Mouse (Mus musculus) ES-E14 (cell line): ENCODE measurements around the gene Nrarp.

Experiments used
- CHD2 ChIP-seq: IDR thresholded peaks from 2 replicates; pipeline ENCODE4 v1.6.1; 2014; ENCODE audit warnings: mild to moderate bottlenecking, low read depth, low read length, inconsistent platforms
- HCFC1 ChIP-seq: IDR thresholded peaks from 2 replicates; pipeline ENCODE4 v1.6.1; 2012; ENCODE audit warnings: low read length, inconsistent platforms, borderline replicate concordance; ENCODE audit not compliant: insufficient read depth
- MAFK ChIP-seq: IDR thresholded peaks from 2 replicates; pipeline ENCODE4 v1.6.1; 2014; ENCODE audit warnings: mild to moderate bottlenecking, low read depth, low read length, inconsistent platforms; ENCODE audit not compliant: insufficient read depth
- ZC3H11A ChIP-seq: IDR thresholded peaks from 2 replicates; pipeline ENCODE4 v1.6.1; 2012; ENCODE audit warnings: low read depth, mild to moderate bottlenecking, inconsistent platforms, low read length, borderline replicate concordance
- ZNF384 ChIP-seq: IDR thresholded peaks from 2 replicates; pipeline ENCODE4 v1.6.1; 2012; ENCODE audit warnings: low read depth, low read length, inconsistent platforms

DNA sequence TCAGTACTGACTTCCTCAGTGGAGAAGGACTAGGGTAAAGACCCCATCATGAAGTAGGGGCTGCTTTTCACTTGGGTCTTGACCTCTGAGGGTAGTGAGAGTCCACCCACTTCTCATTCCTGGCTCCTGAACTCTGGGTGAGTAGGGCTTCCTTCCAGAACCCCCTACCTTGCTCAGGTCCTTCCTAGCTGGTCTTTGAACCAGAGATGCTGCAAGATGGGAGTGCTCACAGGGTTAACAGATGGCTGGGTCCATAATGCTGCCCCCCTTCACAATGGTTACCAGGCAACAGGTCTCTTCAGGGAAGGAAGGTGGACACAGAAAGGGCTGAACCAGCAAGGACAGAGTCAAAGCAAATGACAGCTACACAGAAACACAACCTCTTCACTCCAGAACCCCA is 37.9 kb downstream of the Nrarp start, which contains the start of gene Fam166a:
- TF ChIP-seq HCFC1, result no peak
- TF ChIP-seq MAFK, result no peak
- no peak for TF ChIP-seq CHD2
- no peak for TF ChIP-seq ZNF384
- no peak for TF ChIP-seq ZC3H11A
